Comparison of ENCODE assay signal across 8 mouse cellular contexts in the genomic region with DNA sequence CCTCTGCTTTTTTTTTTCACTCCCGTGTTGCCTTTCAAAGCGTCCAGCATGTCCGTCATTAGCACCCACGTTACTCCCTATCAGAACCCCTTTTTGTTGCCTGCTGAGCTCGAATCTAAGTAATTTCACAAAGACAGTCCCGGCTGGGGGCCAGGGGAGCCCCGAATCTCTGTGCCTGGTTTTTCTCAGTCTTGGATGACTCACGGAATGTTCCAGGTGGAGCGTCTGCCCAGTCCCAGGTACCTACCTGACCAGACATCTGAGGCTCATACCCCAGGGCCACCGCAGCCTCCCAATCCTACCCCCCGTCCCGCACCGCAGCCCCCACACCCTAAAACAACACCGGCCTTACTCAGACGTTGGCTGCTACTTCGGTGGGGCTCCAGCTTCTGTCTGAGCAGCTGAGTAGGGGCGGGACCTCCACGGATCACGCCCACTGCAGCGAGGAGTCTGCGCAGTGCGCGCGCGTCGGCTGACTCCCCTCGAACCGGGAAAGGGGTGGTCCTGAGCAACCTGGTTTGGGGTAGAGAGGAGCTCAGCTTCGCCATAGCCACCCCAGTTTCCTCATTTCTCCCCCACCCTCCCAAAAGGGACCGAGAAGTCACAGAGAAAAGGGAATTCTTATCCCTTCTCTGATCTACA. TPM values are rescaled to one million over a fixed set of nuclear protein-coding genes. Genes with fewer than 3 reads are reported as not detected.
DNase-seq lines count a peak whose midpoint lies in the region; ATAC-seq lines count a peak whose summit lies in the region.

No protein-coding gene starts in this region.

- no peaks in the 10 kb centered on the region for H3K36me3 ChIP-seq in lung, embryonic 15.5 days

- under 1% methylated on average over 30 of the region's 30 CpGs for WGBS in lung, embryonic 15.5 days

- DNase-seq in MN1 (ENCODE audit: low spot score), result peak; percentile 73
- DNase-seq in cerebellum, adult 8-10 months, result peak; percentile 81
- DNase-seq in forelimb bud, embryonic 11.5 days (ENCODE audit: low read depth, low spot score), result peak; percentile 72
- DNase-seq in layer of hippocampus, adult 9-10 months (ENCODE audit: low spot score), result peak; percentile 77
- peak; percentile 74 for DNase-seq in ovary, adult 18-20 months (ENCODE audit: low spot score)
- peak; percentile 93 for DNase-seq in thymus, postnatal 0 days (ENCODE audit: low spot score)

- H3K27ac ChIP-seq in lung, embryonic 15.5 days, result no peak overlapping the region

- peaks cover 18% of the 10 kb centered on the region for H3K4me1 ChIP-seq in lung, embryonic 15.5 days

- peak; percentile 48 to 68 for ATAC-seq in hematopoietic stem cell, adult 5-6 weeks (replicated peaks in 1 of 2; ENCODE audit: insufficient read depth in 1 of 2, low FRiP score in 2 of 2, low TSS enrichment in 1 of 2, low read depth in 1 of 2, poor library complexity in 2 of 2, severe bottlenecking in 2 of 2)
- ATAC-seq in lung, embryonic 15.5 days (ENCODE audit: borderline replicate concordance, extremely low read depth, low FRiP score, low TSS enrichment), result peak; percentile 91

- H3K4me2 ChIP-seq in lung, embryonic 15.5 days, result peak overlapping the region; percentile 91

- no peaks in the 10 kb centered on the region for H3K27me3 ChIP-seq in lung, embryonic 15.5 days

- H3K9me3 ChIP-seq in lung, embryonic 15.5 days, result no peaks in the 10 kb centered on the region

- H3K4me3 ChIP-seq in lung, embryonic 15.5 days, result peak overlapping the region; percentile 45

- H3K9ac ChIP-seq in lung, embryonic 15.5 days, result peak overlapping the region; percentile 53

RNA-seq across cellular contexts. Expression of a gene that starts 10.5 kb away (rescaled TPM):
- total RNA-seq in hematopoietic stem cell, adult 5-6 weeks (2017), result 15.2 and 18.9 TPM in 2 replicates
- 74.8 and 78.3 TPM in 2 replicates for polyA plus RNA-seq in lung, embryonic 15.5 days (2015; fragmentation: Nextera tagmentation; extraction: Ambion mirVana)
- polyA plus RNA-seq in thymus, postnatal 0 days (2015; fragmentation: Nextera tagmentation; extraction: Ambion mirVana), result 134 and 145 TPM in 2 replicates

RNA-seq across cellular contexts. Expression of a gene that starts 10.5 kb away (rescaled TPM):
- 4.8 and 7.4 TPM in 2 replicates for total RNA-seq in hematopoietic stem cell, adult 5-6 weeks (2017)
- polyA plus RNA-seq in lung, embryonic 15.5 days (2015; fragmentation: Nextera tagmentation; extraction: Ambion mirVana), result 24.0 and 24.8 TPM in 2 replicates
- polyA plus RNA-seq in thymus, postnatal 0 days (2015; fragmentation: Nextera tagmentation; extraction: Ambion mirVana), result 24.6 and 28.7 TPM in 2 replicates

RNA-seq across cellular contexts. Expression of a gene that starts 19.4 kb away (rescaled TPM):
- total RNA-seq in hematopoietic stem cell, adult 5-6 weeks (2017), result 0.31 TPM in 1 of 2 replicates, not detected in the other
- polyA plus RNA-seq in lung, embryonic 15.5 days (2015; fragmentation: Nextera tagmentation; extraction: Ambion mirVana), result 0.87 and 0.92 TPM in 2 replicates
- 0.12 and 0.14 TPM in 2 replicates for polyA plus RNA-seq in thymus, postnatal 0 days (2015; fragmentation: Nextera tagmentation; extraction: Ambion mirVana)

RNA-seq across cellular contexts. Expression of a gene that starts 43.4 kb away (rescaled TPM):
- total RNA-seq in hematopoietic stem cell, adult 5-6 weeks (2017), result 1.1 and 1.5 TPM in 2 replicates
- 7.2 and 8.7 TPM in 2 replicates for polyA plus RNA-seq in lung, embryonic 15.5 days (2015; fragmentation: Nextera tagmentation; extraction: Ambion mirVana)
- polyA plus RNA-seq in thymus, postnatal 0 days (2015; fragmentation: Nextera tagmentation; extraction: Ambion mirVana), result 1.1 and 1.2 TPM in 2 replicates

RNA-seq across cellular contexts. Expression of a gene that starts 48.8 kb away (rescaled TPM):
- 56.0 and 63.1 TPM in 2 replicates for total RNA-seq in hematopoietic stem cell, adult 5-6 weeks (2017)
- 89.6 and 98.5 TPM in 2 replicates for polyA plus RNA-seq in lung, embryonic 15.5 days (2015; fragmentation: Nextera tagmentation; extraction: Ambion mirVana)
- polyA plus RNA-seq in thymus, postnatal 0 days (2015; fragmentation: Nextera tagmentation; extraction: Ambion mirVana), result 73.2 and 75.3 TPM in 2 replicates
